Mouse (Mus musculus) R1 (cell line): ENCODE measurements around the gene Cpsf3.

Experiments used
- DNase-seq: peaks from one replicate; pipeline ENCODE4 v3.0.0-alpha.2; 2018; ENCODE audit warnings: low read depth, low spot score

The Cpsf3 gene

GRCm38 (mm10) chr12:21284761-21285441 lies at the start of gene Cpsf3:
Cpsf3 (plus strand) TSS chr12:21285391.
- no peak for DNase-seq

- no peak for DNase-seq
These were observed 43.2 kb upstream of the Cpsf3 start for GRCm38 (mm10) chr12:21241965-21242364.

DNA sequence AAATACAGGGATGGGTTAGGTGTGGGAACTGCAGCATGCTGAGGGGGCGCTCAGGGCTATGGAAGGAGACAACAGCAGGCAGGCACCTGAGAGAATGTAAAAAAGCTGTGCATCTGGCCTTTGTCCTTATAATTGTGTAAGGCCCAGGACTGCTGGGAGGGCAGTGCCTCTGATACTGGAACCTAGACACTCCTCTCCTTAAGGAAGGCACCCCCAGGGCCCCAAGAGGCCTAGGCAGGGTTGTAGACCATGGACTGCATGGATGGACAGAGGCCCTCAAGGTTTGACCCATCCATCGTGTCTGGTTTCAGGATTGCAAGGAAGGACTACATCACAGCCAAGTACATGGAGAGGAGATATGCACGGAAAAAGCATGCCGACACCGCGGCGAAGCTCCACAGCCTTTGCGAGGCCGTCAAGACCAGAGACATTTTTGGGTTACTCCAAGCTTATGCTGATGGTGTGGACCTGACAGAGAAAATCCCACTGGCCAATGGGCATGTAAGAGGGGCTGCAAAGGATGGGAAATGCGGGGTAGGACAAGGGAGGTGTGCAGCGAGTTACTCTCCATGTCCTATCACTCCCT lies 40.7 kb upstream of the Cpsf3 start:
- no peak for DNase-seq

DNA sequence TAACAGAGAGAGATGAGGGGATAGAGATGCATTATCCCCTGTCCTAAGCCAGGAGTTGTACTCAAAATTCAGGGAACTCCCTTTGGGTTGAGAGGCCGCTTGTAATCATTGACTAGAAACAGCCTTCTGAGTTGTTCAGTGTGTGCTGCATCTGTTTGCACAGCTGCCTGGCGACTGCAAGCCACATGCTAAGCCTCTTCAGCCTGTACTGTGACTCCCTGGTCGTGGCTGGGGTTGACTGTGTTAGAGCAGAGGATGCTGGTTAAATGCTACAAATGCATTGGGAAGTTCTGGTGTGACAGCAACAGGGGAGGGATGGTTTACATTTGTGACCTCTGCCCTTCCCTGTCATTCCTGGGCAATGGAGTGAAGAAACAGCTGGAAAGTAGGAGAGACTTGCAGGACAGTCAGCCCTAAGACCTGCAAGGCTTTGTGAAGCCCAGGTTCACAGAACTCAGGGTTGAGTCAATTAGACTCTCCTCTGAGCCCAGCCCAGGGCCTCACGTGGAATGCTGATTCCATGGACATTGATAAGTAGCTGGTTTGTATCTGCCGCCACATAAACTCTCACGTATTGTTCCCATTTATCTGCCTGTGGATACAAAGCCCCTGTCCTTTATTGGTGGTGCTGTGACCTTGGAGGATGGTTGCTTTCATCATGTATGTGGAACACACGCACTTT lies 37.3 kb upstream of the Cpsf3 start:
- DNase-seq, result no peak

DNA sequence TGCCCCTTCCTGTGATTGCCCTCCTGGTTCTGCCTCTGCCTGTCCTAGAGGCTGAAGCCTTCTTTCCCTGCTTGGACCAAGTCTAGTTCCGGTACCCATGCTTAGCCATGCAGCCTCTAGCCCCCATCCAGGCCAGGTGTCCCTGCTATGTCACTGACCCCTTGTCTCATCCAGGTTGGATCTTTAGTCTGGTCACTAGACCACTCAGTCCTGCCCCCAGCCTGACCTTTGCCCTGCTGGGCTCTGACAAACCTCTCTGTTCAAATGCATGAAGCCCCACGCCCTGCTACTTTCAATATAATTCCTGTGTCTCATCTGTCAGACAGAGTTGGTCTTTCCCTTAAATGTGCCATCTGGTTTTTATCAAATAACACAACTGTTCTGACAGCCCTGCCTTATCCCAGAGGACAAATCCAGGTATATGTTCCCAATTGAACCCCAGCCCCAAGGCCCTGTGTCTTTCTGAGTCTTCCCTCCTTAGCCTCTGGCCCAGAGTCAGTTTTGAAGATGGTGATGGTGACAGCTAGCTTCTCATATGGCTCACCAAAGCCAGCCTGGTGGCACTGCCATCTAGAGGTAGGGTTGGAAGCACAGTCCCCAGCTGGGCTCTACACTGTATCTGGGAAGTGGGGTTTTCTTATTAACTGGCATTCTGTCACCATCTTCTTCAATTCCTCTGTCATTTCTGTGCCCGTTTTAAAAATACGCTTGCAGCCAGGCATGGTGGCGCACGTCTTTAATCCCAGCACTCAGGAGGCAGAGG lies 24.5 kb upstream of the Cpsf3 start:
- DNase-seq, result no peak

- no peak for DNase-seq
These were observed 23.7 kb upstream of the Cpsf3 start for GRCm38 (mm10) chr12:21261521-21261920.

DNA sequence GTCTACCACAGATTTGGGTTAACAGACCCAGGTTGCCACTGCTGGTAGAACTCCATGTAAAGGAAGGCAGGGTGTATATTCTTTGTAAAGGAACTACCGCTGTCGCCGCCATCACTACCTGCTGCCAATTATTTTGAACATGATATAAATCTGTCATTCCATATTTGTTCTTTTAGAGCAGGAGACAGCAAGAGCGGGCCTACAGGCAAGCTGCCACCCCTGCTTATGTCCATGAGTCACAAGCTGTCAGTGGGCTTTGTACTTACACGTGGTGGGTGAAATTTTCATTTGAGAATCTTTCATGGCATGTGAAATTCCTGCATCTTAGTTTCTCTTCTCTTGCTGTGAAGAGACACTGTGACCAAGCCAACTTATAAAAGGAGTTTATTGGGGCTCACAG lies 21.9 kb upstream of the Cpsf3 start:
- DNase-seq, result no peak

DNA sequence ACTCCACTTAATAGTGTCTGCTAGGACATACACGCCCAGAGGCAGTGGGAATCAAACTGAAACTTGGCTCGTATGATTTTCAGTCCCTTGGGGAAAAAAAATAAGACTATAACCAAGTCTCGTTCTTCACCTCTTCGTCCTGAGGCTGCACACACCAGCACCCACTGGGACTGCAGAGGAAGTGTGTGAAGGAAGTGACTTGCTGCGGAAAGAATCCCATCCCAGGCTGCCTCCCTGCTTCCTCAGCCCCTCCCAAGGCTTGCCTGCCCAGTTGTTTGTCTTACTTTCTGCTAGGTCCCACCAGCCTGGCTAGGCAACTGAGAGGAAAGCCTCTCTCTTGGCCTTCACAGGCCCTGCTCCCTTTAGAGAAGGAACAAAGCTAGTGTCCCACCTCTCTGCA lies 20.9 kb upstream of the Cpsf3 start:
- no peak for DNase-seq

- no peak for DNase-seq
These were observed 20.2 kb upstream of the Cpsf3 start for GRCm38 (mm10) chr12:21264970-21265369.

DNA sequence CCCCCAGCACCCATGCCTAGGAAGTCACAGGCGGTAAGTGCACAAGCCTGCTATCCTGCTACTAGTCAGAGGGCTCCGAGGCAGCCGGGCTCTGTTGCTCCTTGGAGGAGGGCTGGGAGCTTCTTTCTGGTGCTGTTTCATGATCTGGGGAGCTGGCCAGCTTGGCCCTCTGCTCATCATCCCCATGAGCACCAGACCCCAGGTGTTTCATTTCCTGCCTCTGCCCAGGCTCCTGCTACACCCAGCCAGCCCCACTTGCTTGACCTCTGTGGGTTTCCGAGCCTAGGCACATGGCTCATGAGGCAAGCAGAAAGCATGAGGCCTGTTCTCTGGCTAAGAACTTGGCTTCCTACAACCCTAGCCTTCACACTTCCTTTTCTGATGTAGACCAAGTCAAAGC lies 19.7 kb upstream of the Cpsf3 start:
- no peak for DNase-seq

DNA sequence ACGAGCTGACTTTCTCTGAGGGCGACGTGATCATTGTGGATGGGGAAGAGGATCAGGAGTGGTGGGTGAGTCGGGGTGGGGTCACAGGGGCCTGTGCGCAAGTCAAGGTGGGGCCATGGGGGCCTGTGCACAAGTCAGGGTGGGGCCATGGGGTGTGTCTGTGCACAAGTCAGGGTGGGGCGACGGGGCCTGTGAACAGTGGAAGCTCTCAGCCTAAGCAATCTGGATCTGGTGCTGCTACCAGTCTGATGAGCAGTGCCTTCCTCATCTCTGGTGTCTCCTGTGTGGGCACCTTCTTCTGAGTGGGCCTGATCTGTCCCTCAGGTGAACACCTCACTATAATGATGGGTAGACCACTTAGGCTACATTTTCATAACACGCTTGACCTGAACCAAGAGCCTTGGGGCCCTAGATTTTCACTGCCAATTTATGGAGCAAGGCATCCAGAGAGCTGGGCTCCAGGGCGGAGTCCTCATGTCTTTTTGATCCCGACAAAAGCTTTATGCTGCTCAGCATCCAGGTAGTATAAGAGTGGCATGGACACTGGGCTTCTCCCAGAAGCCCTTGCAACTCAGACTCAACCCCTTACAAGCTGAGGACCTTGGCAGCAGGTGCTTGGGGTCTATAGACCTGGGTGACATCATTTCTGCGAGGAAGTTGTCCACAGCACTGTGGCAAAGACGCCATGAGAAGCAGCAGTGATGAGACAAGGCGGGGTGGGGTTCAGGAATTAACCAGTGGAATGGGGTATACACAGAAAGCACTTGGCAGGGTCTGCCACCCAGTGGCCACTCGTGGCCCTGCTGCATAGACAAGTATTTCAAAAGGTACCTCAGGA lies 19.0 kb upstream of the Cpsf3 start:
- DNase-seq, result peak; percentile 76

- DNase-seq, result no peak
These were observed 18.4 kb upstream of the Cpsf3 start for GRCm38 (mm10) chr12:21266784-21267098.

DNA sequence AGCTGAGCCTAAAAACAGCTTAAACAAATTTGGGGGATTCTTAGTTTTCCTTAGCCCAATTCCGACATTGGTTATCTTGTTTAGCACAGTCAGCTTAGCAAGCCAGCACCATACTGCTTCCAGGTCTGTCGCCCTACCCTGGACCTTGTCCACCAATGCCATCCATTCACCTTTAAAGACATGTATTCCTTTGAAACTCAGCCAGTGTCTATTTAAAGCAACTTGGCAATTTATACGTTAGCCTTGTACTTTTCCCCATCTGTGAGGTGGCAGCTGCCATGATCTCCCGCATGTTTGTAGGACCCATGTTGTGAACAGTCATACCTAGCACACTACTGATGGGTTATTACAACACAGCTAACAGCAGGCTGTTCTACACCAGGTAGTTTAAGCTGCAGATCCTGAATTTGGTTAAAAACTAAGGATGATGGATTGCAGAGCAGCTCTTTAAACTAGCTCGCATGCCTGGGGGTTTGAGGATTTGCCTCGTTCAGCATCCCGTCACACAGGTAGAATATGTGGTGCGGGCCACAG lies 17.0 kb upstream of the Cpsf3 start:
- DNase-seq, result no peak

- DNase-seq, result no peak
These were observed 10.7 kb upstream of the Cpsf3 start for GRCm38 (mm10) chr12:21274446-21274845.

GRCm38 (mm10) chr12:21277352-21277864 lies 7.8 kb upstream of the Cpsf3 start:
- no peak for DNase-seq

- no peak for DNase-seq
These were observed 484 bp downstream of the Cpsf3 start for GRCm38 (mm10) chr12:21285508-21286242.

GRCm38 (mm10) chr12:21286243-21286622 lies 1.0 kb downstream of the Cpsf3 start, which contains the start of gene Itgb1bp1:
Itgb1bp1 (minus strand) TSS chr12:21286284.
- DNase-seq, result peak; percentile 99

DNA sequence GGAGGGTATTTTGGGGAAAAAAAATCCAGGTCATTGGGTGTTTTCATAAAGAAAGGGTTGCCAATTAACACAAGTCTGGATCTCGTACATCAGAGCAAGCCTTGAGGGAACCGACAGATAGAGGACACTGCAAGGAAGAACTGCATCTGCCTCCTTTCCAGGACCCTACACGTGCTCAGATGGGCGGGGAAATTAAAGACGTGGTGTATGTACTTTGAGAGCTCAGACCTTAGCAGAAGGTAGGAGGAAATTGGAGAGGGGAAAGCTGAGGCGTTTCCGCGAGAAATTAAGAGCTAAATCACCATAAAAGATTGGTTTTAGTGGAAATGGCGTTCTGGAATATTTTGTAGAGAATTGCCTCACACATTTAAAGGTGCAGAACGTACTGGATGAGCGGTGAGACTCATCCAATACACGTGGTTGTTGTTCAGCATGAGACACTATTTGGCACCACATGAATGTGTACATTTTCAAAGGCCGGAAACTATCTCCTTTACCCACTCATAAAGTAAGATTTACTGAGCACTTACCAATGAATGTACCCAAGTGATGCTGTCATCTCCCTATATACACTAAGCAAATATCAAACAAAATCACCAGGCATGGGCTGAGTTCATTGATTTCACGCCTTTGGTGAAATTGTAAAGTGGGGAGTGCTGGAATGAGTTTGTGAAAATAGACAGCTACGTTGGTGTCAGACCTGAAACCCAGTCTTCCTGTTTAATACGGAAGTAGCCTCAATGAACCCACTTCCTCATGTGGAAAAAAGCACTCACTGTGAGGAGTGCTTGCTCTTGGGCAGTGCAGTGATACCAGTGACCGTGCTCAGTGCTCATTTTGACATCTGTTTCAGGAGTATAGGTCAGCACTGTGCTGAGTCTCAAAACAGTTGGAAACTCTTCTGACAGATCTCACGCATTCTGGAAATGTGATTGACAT lies 1.8 kb downstream of the Cpsf3 start:
- DNase-seq, result peak; percentile 46

- DNase-seq, result no peak
These were observed 3.7 kb downstream of the Cpsf3 start for GRCm38 (mm10) chr12:21288716-21289395.
